Mouse (Mus musculus) cortical plate, adult 2 months (tissue): ENCODE measurements at regions not wholly inside any gene's neighbourhood (a gene's known extent, or its start where the extent isn't known, plus 50 kb on each side); places are given as distances from the start of the nearest gene placed in this dataset.

Experiments
- H3K27ac ChIP-seq: fragments of 200-500 bp; 2 replicates; pipeline ENCODE4 v1.5.1; 2012; ENCODE audit warnings: low read length, control low read depth, inconsistent platforms; ENCODE audit not compliant: insufficient read depth
- H3K4me1 ChIP-seq: fragments of 200-500 bp; 2 replicates; pipeline ENCODE4 v1.6.1; 2011; ENCODE audit warnings: low read length; ENCODE audit not compliant: control insufficient read depth, insufficient read depth
- H3K4me3 ChIP-seq: fragments of 200-500 bp; 2 replicates; pipeline ENCODE4 v1.5.1; 2011; ENCODE audit warnings: mild to moderate bottlenecking, low read length, control low read depth; ENCODE audit not compliant: insufficient read depth
- CTCF ChIP-seq: fragments of 200-500 bp; IDR thresholded peaks from 2 replicates; pipeline ENCODE4 v1.5.1; 2011; ENCODE audit warnings: mild to moderate bottlenecking, control low read depth, low read length; ENCODE audit not compliant: insufficient read depth; ENCODE audit errors: extremely low read depth
- POLR2A ChIP-seq: fragments of 200-500 bp; IDR thresholded peaks from 2 replicates; pipeline ENCODE4 v1.6.1; 2011; ENCODE audit warnings: mild to moderate bottlenecking, low read length, control low read depth; ENCODE audit not compliant: insufficient read depth; ENCODE audit errors: extremely low read depth

DNA sequence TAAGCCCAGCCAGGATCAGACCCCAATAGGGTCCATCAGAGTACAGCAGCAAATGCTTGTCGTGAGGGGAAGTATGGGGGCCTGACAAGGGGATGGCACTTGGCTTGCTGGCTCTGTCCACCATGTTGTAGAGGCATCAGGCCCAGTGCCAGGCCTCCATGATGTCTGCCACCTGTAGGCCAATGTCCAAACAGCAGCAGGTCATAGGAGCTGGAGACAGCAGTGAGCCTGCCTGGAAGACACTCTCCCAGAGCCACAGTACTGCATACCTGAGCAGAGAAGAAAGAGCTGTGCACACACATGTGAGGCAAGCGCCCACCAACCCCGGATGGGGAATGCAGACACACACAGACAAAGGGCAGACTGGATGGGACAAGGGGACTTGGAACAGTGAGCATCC lies 55.4 kb upstream of the Slc22a12 start:
- H3K4me3 ChIP-seq, result no peak overlapping the region
- H3K4me1 ChIP-seq, result no peaks in the 10 kb centered on the region
- H3K27ac ChIP-seq, result no peak overlapping the region
- TF ChIP-seq POLR2A, result no peak
- TF ChIP-seq CTCF, result no peak

DNA sequence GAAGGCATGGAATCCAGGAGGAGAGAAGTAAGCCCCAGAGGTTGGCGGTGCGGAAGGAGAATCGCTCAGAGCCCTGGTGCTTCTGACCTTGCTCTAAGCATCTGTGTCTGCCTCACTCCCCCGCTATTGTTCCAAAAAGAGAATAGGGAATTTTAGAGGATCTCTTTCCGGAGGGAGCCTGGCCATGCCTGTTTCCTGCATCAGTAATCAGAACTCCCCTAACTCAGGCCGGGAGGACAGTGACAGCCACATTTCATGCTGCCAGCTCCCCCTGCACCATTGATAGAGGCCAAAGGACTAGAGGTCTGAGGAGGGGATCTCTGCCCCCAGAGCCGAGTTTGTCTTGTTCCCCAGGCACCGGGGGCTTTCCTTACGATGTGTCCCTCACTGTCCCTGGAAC lies 53.0 kb upstream of the Slc22a12 start:
- no peaks in the 10 kb centered on the region for H3K4me1 ChIP-seq

More for the DNA sequence above, 53.0 kb upstream of the Slc22a12 start:
- Histone ChIP-seq H3K27ac (no peak overlapping the region), H3K4me3 (no peak overlapping the region)
- TF ChIP-seq POLR2A, result no peak
- no peak for TF ChIP-seq CTCF
